Mouse (Mus musculus): ENCODE results near the gene Tex2. TPM values are rescaled to one million over a fixed set of nuclear protein-coding genes. Genes with fewer than 3 reads are reported as not detected.

Tex2 gene
- polyA plus RNA-seq, 1 experiment from 2014 or later = 16.3 TPM

GRCm38 (mm10) chr11:106463845-106464244 is 149.4 kb downstream of the Tex2 start:
- H3K4me1 ChIP-seq = no peaks in the 10 kb centered on the region
- H3K4me2 ChIP-seq (replicated peaks) = no peak overlapping the region
- no peak overlapping the region for H3K9ac ChIP-seq
- no peak overlapping the region for H3K27ac ChIP-seq
- no peak for ATAC-seq (ENCODE audit: low FRiP score, low read depth)
- H3K4me3 ChIP-seq = no peak overlapping the region
- H3K27me3 ChIP-seq (replicated peaks) = no peaks in the 10 kb centered on the region
- WGBS = 79% methylated on average over 5 of the region's 5 CpGs
- no peaks in the 10 kb centered on the region for H3K9me3 ChIP-seq
- no peaks in the 10 kb centered on the region for H3K36me3 ChIP-seq

DNA sequence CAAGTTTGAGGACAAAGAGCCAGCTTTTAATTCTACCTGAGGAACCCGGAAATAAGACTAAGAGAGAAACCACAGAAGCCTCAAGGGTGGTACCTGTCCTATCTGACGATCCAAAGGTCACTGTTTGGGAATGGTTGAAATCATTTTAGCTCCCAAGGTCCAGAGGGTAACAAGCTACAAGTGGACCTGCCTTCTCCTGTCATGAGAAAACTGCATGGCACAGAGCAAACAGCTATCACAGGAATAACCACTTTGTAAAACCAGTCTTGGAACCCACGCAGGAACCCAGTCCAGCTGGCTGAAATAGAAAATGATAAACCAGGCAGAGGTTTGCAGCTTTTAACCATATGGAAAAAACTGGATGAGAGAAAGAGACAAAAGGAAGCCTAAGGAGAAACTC is 150.9 kb downstream of the Tex2 start:
- H3K9ac ChIP-seq = no peak overlapping the region
- H3K9me3 ChIP-seq = no peaks in the 10 kb centered on the region
- H3K27ac ChIP-seq = no peak overlapping the region
- H3K36me3 ChIP-seq = no peaks in the 10 kb centered on the region
- 85% methylated on average over 3 of the region's 3 CpGs for WGBS
- ATAC-seq (ENCODE audit: low FRiP score, low read depth) = no peak
- no peak overlapping the region for H3K4me3 ChIP-seq
- H3K27me3 ChIP-seq (replicated peaks) = no peaks in the 10 kb centered on the region
- H3K4me2 ChIP-seq (replicated peaks) = no peak overlapping the region
- no peaks in the 10 kb centered on the region for H3K4me1 ChIP-seq

GRCm38 (mm10) chr11:106461145-106461932 is 151.9 kb downstream of the Tex2 start:
- 88% methylated on average over 5 of the region's 5 CpGs for WGBS
- no peak for ATAC-seq (ENCODE audit: low FRiP score, low read depth)
- no peak overlapping the region for H3K4me3 ChIP-seq
- H3K27ac ChIP-seq = no peak overlapping the region
- no peak overlapping the region for H3K4me2 ChIP-seq (replicated peaks)
- no peaks in the 10 kb centered on the region for H3K9me3 ChIP-seq
- no peaks in the 10 kb centered on the region for H3K36me3 ChIP-seq
- H3K9ac ChIP-seq = no peak overlapping the region
- no peaks in the 10 kb centered on the region for H3K4me1 ChIP-seq
- H3K27me3 ChIP-seq (replicated peaks) = no peaks in the 10 kb centered on the region

DNA sequence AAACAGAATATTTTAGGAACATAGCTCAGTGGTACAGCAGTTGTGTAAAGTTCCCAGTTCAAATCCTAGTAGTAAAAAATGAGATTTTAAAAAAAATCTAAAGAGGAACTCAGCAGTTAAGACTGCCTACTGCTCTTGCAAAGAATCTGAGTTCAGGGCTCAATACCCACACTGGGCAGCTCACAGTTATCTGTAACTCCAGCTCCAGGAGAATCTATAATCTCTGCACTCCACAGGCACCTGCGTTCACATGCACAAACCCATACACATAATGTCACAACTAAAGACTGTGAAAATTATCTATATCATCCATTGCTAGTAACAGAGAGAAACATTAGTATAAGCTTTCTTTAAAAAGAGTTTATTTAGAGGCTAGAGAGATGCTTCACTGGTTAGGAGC is 152.6 kb downstream of the Tex2 start:
- H3K9ac ChIP-seq = no peak overlapping the region
- H3K9me3 ChIP-seq = no peaks in the 10 kb centered on the region
- H3K4me1 ChIP-seq = no peaks in the 10 kb centered on the region
- H3K4me3 ChIP-seq = no peak overlapping the region
- H3K27me3 ChIP-seq (replicated peaks) = no peaks in the 10 kb centered on the region
- no peak for ATAC-seq (ENCODE audit: low FRiP score, low read depth)
- H3K27ac ChIP-seq = no peak overlapping the region
- no peak overlapping the region for H3K4me2 ChIP-seq (replicated peaks)
- no peaks in the 10 kb centered on the region for H3K36me3 ChIP-seq
- WGBS = 96% methylated on average over 1 of the region's 1 CpGs

- no peak overlapping the region for H3K27ac ChIP-seq
- no peak overlapping the region for H3K9ac ChIP-seq
- H3K4me2 ChIP-seq (replicated peaks) = no peak overlapping the region
- no peaks in the 10 kb centered on the region for H3K9me3 ChIP-seq
- H3K27me3 ChIP-seq (replicated peaks) = no peaks in the 10 kb centered on the region
- H3K4me3 ChIP-seq = no peak overlapping the region
- no peaks in the 10 kb centered on the region for H3K36me3 ChIP-seq
- 96% methylated on average over 4 of the region's 4 CpGs for WGBS
- ATAC-seq (ENCODE audit: low FRiP score, low read depth) = no peak
- H3K4me1 ChIP-seq = no peaks in the 10 kb centered on the region
Measured at GRCm38 (mm10) chr11:106458540-106458939, 154.7 kb downstream of the Tex2 start.

Other genes starting within 250 kb of the Tex2 start
- gene Prr29, start 248.0 kb downstream of the Tex2 start, polyA plus RNA-seq (2016; fragmentation: Nextera tagmentation; extraction: Ambion mirVana) = not detected in 2 replicates
- 15.6 and 16.6 TPM in 2 replicates for gene Icam2, start 225.3 kb downstream of the Tex2 start, polyA plus RNA-seq (2016; fragmentation: Nextera tagmentation; extraction: Ambion mirVana)
- gene Ern1, start 125.6 kb downstream of the Tex2 start, polyA plus RNA-seq (2016; fragmentation: Nextera tagmentation; extraction: Ambion mirVana) = 6.2 and 6.3 TPM in 2 replicates
- gene Pecam1, start 137.2 kb upstream of the Tex2 start, polyA plus RNA-seq (2016; fragmentation: Nextera tagmentation; extraction: Ambion mirVana) = 22.5 and 25.5 TPM in 2 replicates
- gene Milr1, start 137.8 kb upstream of the Tex2 start, polyA plus RNA-seq (2016; fragmentation: Nextera tagmentation; extraction: Ambion mirVana) = 0.89 and 1.4 TPM in 2 replicates
- gene Polg2, start 166.1 kb upstream of the Tex2 start, polyA plus RNA-seq (2016; fragmentation: Nextera tagmentation; extraction: Ambion mirVana) = 9.3 and 10.8 TPM in 2 replicates
- 437 and 465 TPM in 2 replicates for gene Ddx5, start 175.8 kb upstream of the Tex2 start, polyA plus RNA-seq (2016; fragmentation: Nextera tagmentation; extraction: Ambion mirVana)
- gene Cep95, start 175.8 kb upstream of the Tex2 start, polyA plus RNA-seq (2016; fragmentation: Nextera tagmentation; extraction: Ambion mirVana) = 21.5 and 25.2 TPM in 2 replicates